Mouse (Mus musculus): ENCODE results near the gene Gm45337. TPM values are rescaled to one million over a fixed set of nuclear protein-coding genes. Genes with fewer than 3 reads are reported as not detected.

Gm45337 gene
- total and polyA plus RNA-seq, 3 experiments, result not detected

- DNase-seq, result peak; percentile 82
Observed at GRCm38 (mm10) chr7:142097776-142098175, 46.6 kb downstream of the Gm45337 start.

GRCm38 (mm10) chr7:142096701-142097100 lies 47.7 kb downstream of the Gm45337 start:
- DNase-seq, result no peak

GRCm38 (mm10) chr7:142095183-142095931 lies 49.0 kb downstream of the Gm45337 start, which contains the start of gene Dusp8:
Dusp8 (minus strand) TSS chr7:142095843.
- peak; percentile 95 for DNase-seq

- peak; percentile 48 for DNase-seq
Observed at GRCm38 (mm10) chr7:142094301-142095143, 49.9 kb downstream of the Gm45337 start.

GRCm38 (mm10) chr7:142093696-142094240 lies 50.6 kb downstream of the Gm45337 start:
- DNase-seq, result no peak

Other genes starting within 250 kb of the Gm45337 start
- 10 to 100 TPM; 58.2 to 61.5 TPM for gene Tollip, start 226.1 kb downstream of the Gm45337 start, total RNA-seq (2021)
- gene Tollip, start 226.1 kb downstream of the Gm45337 start, polyA plus RNA-seq (2012; rRNA removed), result 51.2 and 81.5 TPM in 2 replicates
- gene Brsk2, start 194.9 kb downstream of the Gm45337 start, total RNA-seq (2021), result 1 to 10 TPM; 3.1 to 3.8 TPM
- gene Brsk2, start 194.9 kb downstream of the Gm45337 start, polyA plus RNA-seq (2012; rRNA removed), result 2.1 and 2.5 TPM in 2 replicates
- 10 to 100 TPM; 52.3 to 59.3 TPM for gene Mob2, start 83.5 kb downstream of the Gm45337 start, total RNA-seq (2021)
- gene Mob2, start 83.5 kb downstream of the Gm45337 start, polyA plus RNA-seq (2012; rRNA removed), result 33.1 and 38.2 TPM in 2 replicates
- 10 to 100 TPM; 11.1 to 15.9 TPM for gene Dusp8, start 48.8 kb downstream of the Gm45337 start, total RNA-seq (2021)
- 10.7 and 13.2 TPM in 2 replicates for gene Dusp8, start 48.8 kb downstream of the Gm45337 start, polyA plus RNA-seq (2012; rRNA removed)
- gene Gm45618, start 23.9 kb downstream of the Gm45337 start, total RNA-seq (2021), result not detected
- gene Gm45618, start 23.9 kb downstream of the Gm45337 start, polyA plus RNA-seq (2012; rRNA removed), result not detected in 2 replicates
- gene Gm39115, start 8.6 kb downstream of the Gm45337 start, total RNA-seq (2021), result not detected
- not detected in 2 replicates for gene Gm39115, start 8.6 kb downstream of the Gm45337 start, polyA plus RNA-seq (2012; rRNA removed)
- gene Gm29735, start 12.5 kb upstream of the Gm45337 start, total RNA-seq (2021), result not detected
- not detected in 2 replicates for gene Gm29735, start 12.5 kb upstream of the Gm45337 start, polyA plus RNA-seq (2012; rRNA removed)
- gene Gm4553, start 21.1 kb upstream of the Gm45337 start, total RNA-seq (2021), result not detected
- gene Gm4553, start 21.1 kb upstream of the Gm45337 start, polyA plus RNA-seq (2012; rRNA removed), result not detected in 2 replicates
- not detected for gene Krtap5-2, start 31.4 kb upstream of the Gm45337 start, total RNA-seq (2021)
- not detected in 2 replicates for gene Krtap5-2, start 31.4 kb upstream of the Gm45337 start, polyA plus RNA-seq (2012; rRNA removed)
- not detected for gene Gm10153, start 45.8 kb upstream of the Gm45337 start, total RNA-seq (2021)
- not detected in 2 replicates for gene Gm10153, start 45.8 kb upstream of the Gm45337 start, polyA plus RNA-seq (2012; rRNA removed)
- gene Krtap5-3, start 56.8 kb upstream of the Gm45337 start, total RNA-seq (2021), result not detected
- gene Krtap5-3, start 56.8 kb upstream of the Gm45337 start, polyA plus RNA-seq (2012; rRNA removed), result not detected in 2 replicates
- gene Gm7579, start 67.3 kb upstream of the Gm45337 start, total RNA-seq (2021), result not detected
- not detected in 2 replicates for gene Gm7579, start 67.3 kb upstream of the Gm45337 start, polyA plus RNA-seq (2012; rRNA removed)
- gene Krtap5-5, start 85.4 kb upstream of the Gm45337 start, total RNA-seq (2021), result not detected
- gene Krtap5-5, start 85.4 kb upstream of the Gm45337 start, polyA plus RNA-seq (2012; rRNA removed), result 0.11 TPM in 1 of 2 replicates, not detected in the other
- gene Gm40460, start 96.5 kb upstream of the Gm45337 start, total RNA-seq (2021), result not detected
- gene Gm40460, start 96.5 kb upstream of the Gm45337 start, polyA plus RNA-seq (2012; rRNA removed), result not detected in 2 replicates
- gene Gm2431, start 113.7 kb upstream of the Gm45337 start, total RNA-seq (2021), result not detected
- gene Gm2431, start 113.7 kb upstream of the Gm45337 start, polyA plus RNA-seq (2012; rRNA removed), result not detected in 2 replicates
- gene Gm4559, start 129.8 kb upstream of the Gm45337 start, total RNA-seq (2021), result not detected
- not detected in 2 replicates for gene Gm4559, start 129.8 kb upstream of the Gm45337 start, polyA plus RNA-seq (2012; rRNA removed)
- gene Krtap5-1, start 152.5 kb upstream of the Gm45337 start, total RNA-seq (2021), result not detected
- not detected in 2 replicates for gene Krtap5-1, start 152.5 kb upstream of the Gm45337 start, polyA plus RNA-seq (2012; rRNA removed)
- gene Krtap5-4, start 158.9 kb upstream of the Gm45337 start, total RNA-seq (2021), result not detected
- gene Krtap5-4, start 158.9 kb upstream of the Gm45337 start, polyA plus RNA-seq (2012; rRNA removed), result not detected in 2 replicates
- gene Ifitm10, start 229.1 kb upstream of the Gm45337 start, total RNA-seq (2021), result 1 to 10 TPM; 3.0 to 5.8 TPM
- gene Ifitm10, start 229.1 kb upstream of the Gm45337 start, polyA plus RNA-seq (2012; rRNA removed), result 12.0 and 15.2 TPM in 2 replicates
- gene Gm49369, start 238.1 kb upstream of the Gm45337 start, total RNA-seq (2021), result 1 to 10 TPM; 2.9 to 6.9 TPM
- not detected in 2 replicates for gene Gm49369, start 238.1 kb upstream of the Gm45337 start, polyA plus RNA-seq (2012; rRNA removed)
- 1,000 to 10,000 TPM in 1 of 2 experiments, 100 to 1,000 TPM in 1; 904 to 1,338 TPM for gene Ctsd, start 243.4 kb upstream of the Gm45337 start, total RNA-seq (2021)
- gene Ctsd, start 243.4 kb upstream of the Gm45337 start, polyA plus RNA-seq (2012; rRNA removed), result 889 and 996 TPM in 2 replicates